In the genomic region with DNA sequence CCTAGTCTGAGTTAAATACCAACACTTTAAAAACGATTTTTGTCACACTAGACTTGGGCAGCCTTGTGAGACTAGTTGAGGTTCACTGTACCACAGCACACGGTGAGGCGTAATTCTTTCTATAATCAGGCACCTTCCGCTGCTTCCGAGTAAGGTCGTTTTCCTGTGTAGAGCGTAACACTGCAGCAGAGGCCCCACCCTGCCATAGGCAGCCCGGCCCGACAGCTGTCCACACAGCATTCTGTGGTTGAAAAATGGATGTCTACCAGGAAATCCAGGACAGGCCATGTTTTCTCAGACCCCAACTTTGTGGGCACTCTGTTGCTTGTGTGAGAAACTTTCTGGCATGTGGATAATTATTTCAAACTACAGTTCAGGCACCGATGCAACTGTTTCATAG, we compare ENCODE assay signal across 14 mouse cellular contexts.
A peak's percentile ranks its signal among the peaks of the same experiment; 100 is the strongest.
DNase-seq lines count a peak whose midpoint lies in the region; ATAC-seq lines count a peak whose summit lies in the region.
"Had no signal": no experiment of that assay in that cellular context is flagged by ENCODE, and none has a peak within 500 bp of the region (broad histone marks: within the 10 kb centered on the region; RNA-seq: fewer than 3 reads in every experiment).

No protein-coding gene starts in this region.

- H3K9me3 ChIP-seq in hindbrain, embryonic 13.5 days: no peaks in the 10 kb centered on the region
- H3K9me3 ChIP-seq in hindbrain, embryonic 11.5 days (ENCODE audit: control insufficient read depth, low read length): no peaks in the 10 kb centered on the region
- no peaks in the 10 kb centered on the region for H3K9me3 ChIP-seq in embryonic facial prominence, embryonic 15.5 days (replicated peaks)
- no peaks in the 10 kb centered on the region for H3K9me3 ChIP-seq in stomach, embryonic 15.5 days
- H3K9me3 ChIP-seq: heart, embryonic 10.5 days; limb, embryonic 12.5 days; lung, embryonic 15.5 days had no signal

- 0 out of 2 replicates have a peak overlapping the region, but pooled peaks have one; percentile 19 for H3K9ac ChIP-seq in hindbrain, embryonic 13.5 days
- H3K9ac ChIP-seq in hindbrain, embryonic 11.5 days (ENCODE audit: low read depth, low read length): no peak overlapping the region
- H3K9ac ChIP-seq in embryonic facial prominence, embryonic 15.5 days: no peak overlapping the region
- H3K9ac ChIP-seq in stomach, embryonic 15.5 days: no peak overlapping the region
- H3K9ac ChIP-seq: hindbrain, embryonic 14.5 days; limb, embryonic 12.5 days; lung, embryonic 15.5 days had no signal

- no peak for ATAC-seq in hindbrain, embryonic 13.5 days (ENCODE audit: low FRiP score)
- ATAC-seq in hindbrain, embryonic 11.5 days (ENCODE audit: low FRiP score): no peak
- ATAC-seq in embryonic facial prominence, embryonic 15.5 days (ENCODE audit: insufficient number of reproducible peaks, low FRiP score, low TSS enrichment, low read depth): no peak
- peak; percentile 43; the same call in 1 of the 2 replicates for ATAC-seq in stomach, embryonic 15.5 days (ENCODE audit: insufficient read depth, low FRiP score, low read depth)

- 74% methylated on average over 10 of the region's 10 CpGs for WGBS in hindbrain, embryonic 13.5 days
- 87% methylated on average over 10 of the region's 10 CpGs for WGBS in hindbrain, embryonic 11.5 days
- WGBS in embryonic facial prominence, embryonic 15.5 days: 48% methylated on average over 10 of the region's 10 CpGs
- WGBS in stomach, embryonic 15.5 days: 47% methylated on average over 10 of the region's 10 CpGs

- H3K4me2 ChIP-seq in hindbrain, embryonic 13.5 days: no peak overlapping the region
- no peak overlapping the region for H3K4me2 ChIP-seq in hindbrain, embryonic 11.5 days (replicated peaks; ENCODE audit: low read depth, low read length)
- no peak overlapping the region for H3K4me2 ChIP-seq in embryonic facial prominence, embryonic 15.5 days (replicated peaks)
- no peak overlapping the region for H3K4me2 ChIP-seq in stomach, embryonic 15.5 days
- H3K4me2 ChIP-seq: hindbrain, embryonic 14.5 days; limb, embryonic 12.5 days; lung, embryonic 15.5 days had no signal

- H3K4me3 ChIP-seq in hindbrain, embryonic 13.5 days: no peak overlapping the region
- no peak overlapping the region for H3K4me3 ChIP-seq in hindbrain, embryonic 11.5 days (ENCODE audit: low read depth, low read length)
- no peak overlapping the region for H3K4me3 ChIP-seq in embryonic facial prominence, embryonic 15.5 days (replicated peaks)
- H3K4me3 ChIP-seq in stomach, embryonic 15.5 days (replicated peaks): no peak overlapping the region
- H3K4me3 ChIP-seq: heart, embryonic 10.5 days; limb, embryonic 12.5 days; lung, embryonic 15.5 days had no signal

- no peak for DNase-seq in hindbrain, embryonic 11.5 days (ENCODE audit: low spot score)
- peak; percentile 15 for DNase-seq in CD4-positive helper T cell, adult 2 months (ENCODE audit: low read depth, low spot score)
- no peak for DNase-seq in left cerebral cortex, adult 9 months (ENCODE audit: low spot score in 2 of 2)
- no peak for DNase-seq in frontal cortex, postnatal 25 days (ENCODE audit: low spot score in 2 of 2)
- DNase-seq in layer of hippocampus, postnatal 10 days (ENCODE audit: low spot score in 2 of 2): no peak
- DNase-seq: adrenal gland, postnatal 10 days; right cerebral cortex, postnatal 14 days had no signal

- H3K27ac ChIP-seq in hindbrain, embryonic 13.5 days: no peak overlapping the region
- H3K27ac ChIP-seq in hindbrain, embryonic 11.5 days (ENCODE audit: low read depth, low read length): no peak overlapping the region
- peak overlapping the region; percentile 44; the same call in 1 of the 2 replicates for H3K27ac ChIP-seq in embryonic facial prominence, embryonic 15.5 days (replicated peaks)
- no peak overlapping the region; the same call in 1 of the 2 replicates for H3K27ac ChIP-seq in stomach, embryonic 15.5 days
- H3K27ac ChIP-seq: heart, embryonic 10.5 days; hindbrain, embryonic 14.5 days; limb, embryonic 12.5 days; lung, embryonic 15.5 days had no signal

- H3K36me3 ChIP-seq in hindbrain, embryonic 13.5 days: no peaks in the 10 kb centered on the region
- H3K36me3 ChIP-seq in hindbrain, embryonic 11.5 days (ENCODE audit: control insufficient read depth, insufficient read depth, low read length): no peaks in the 10 kb centered on the region
- H3K36me3 ChIP-seq in embryonic facial prominence, embryonic 15.5 days: no peaks in the 10 kb centered on the region
- H3K36me3 ChIP-seq in stomach, embryonic 15.5 days: no peaks in the 10 kb centered on the region
- H3K36me3 ChIP-seq: limb, embryonic 12.5 days had no signal

- no peaks in the 10 kb centered on the region for H3K27me3 ChIP-seq in hindbrain, embryonic 13.5 days
- H3K27me3 ChIP-seq in hindbrain, embryonic 11.5 days (ENCODE audit: control insufficient read depth, insufficient read depth, low read length): no peaks in the 10 kb centered on the region
- H3K27me3 ChIP-seq in embryonic facial prominence, embryonic 15.5 days: no peaks in the 10 kb centered on the region
- H3K27me3 ChIP-seq in stomach, embryonic 15.5 days (replicated peaks): no peaks in the 10 kb centered on the region
- H3K27me3 ChIP-seq: limb, embryonic 12.5 days; lung, embryonic 15.5 days had no signal

- peaks cover 5% of the 10 kb centered on the region; the same call in 1 of the 2 replicates for H3K4me1 ChIP-seq in hindbrain, embryonic 13.5 days (replicated peaks)
- no peaks in the 10 kb centered on the region for H3K4me1 ChIP-seq in hindbrain, embryonic 11.5 days (replicated peaks; ENCODE audit: control insufficient read depth, insufficient read depth, low read length)
- H3K4me1 ChIP-seq in embryonic facial prominence, embryonic 15.5 days: peaks cover 32% of the 10 kb centered on the region
- H3K4me1 ChIP-seq in stomach, embryonic 15.5 days: no peaks in the 10 kb centered on the region
